Mouse (Mus musculus): ENCODE data around the gene Utp4. TPM values are rescaled to one million over a fixed set of nuclear protein-coding genes. Genes with fewer than 3 reads are reported as not detected.
A peak's percentile ranks its signal among the peaks of the same experiment; 100 is the strongest.

Gene Utp4
- polyA plus RNA-seq, 2 experiments = 27.3 to 35.1 TPM

GRCm38 (mm10) chr8:106934226-106934977, 41.0 kb downstream of the Utp4 start:
- ATAC-seq (ENCODE audit: insufficient read depth) (no peak), DNase-seq (ENCODE audit: low read depth in 3 of 3, low spot score in 3 of 3) (no peak)
- H3K9ac ChIP-seq (replicated peaks) = no peak overlapping the region
- H3K9me3 ChIP-seq (ENCODE audit: control insufficient read depth, low read length) = no peaks in the 10 kb centered on the region
- H3K27ac ChIP-seq = no peak overlapping the region
- H3K4me2 ChIP-seq (ENCODE audit: low read depth) = no peak overlapping the region
- H3K4me3 ChIP-seq (ENCODE audit: insufficient read depth in 1 of 2, low read depth in 2 of 2, low read length in 2 of 2) = no peak overlapping the region
- H3K4me1 ChIP-seq (replicated peaks; ENCODE audit: control insufficient read depth in 2 of 2, insufficient read depth in 2 of 2, low read length in 1 of 2) = peaks cover 0 to 5% of the 10 kb centered on the region in 2 experiments; a peak in 2 of 4 replicates
- WGBS (ENCODE audit: insufficient replicate concordance) = 65% methylated on average over 15 of the region's 16 CpGs
- H3K36me3 ChIP-seq (replicated peaks; ENCODE audit: control insufficient read depth, insufficient read depth, low read depth) = no peaks in the 10 kb centered on the region
- H3K27me3 ChIP-seq (ENCODE audit: control insufficient read depth, insufficient read depth, low read length) = peaks cover 33% of the 10 kb centered on the region
- no peak for TF ChIP-seq EP300 (IDR thresholded peaks at IDR 0.05; ENCODE audit: low read depth)
- TF ChIP-seq CTCF (IDR thresholded peaks at IDR 0.05; ENCODE audit: low read depth) = no peak

DNA sequence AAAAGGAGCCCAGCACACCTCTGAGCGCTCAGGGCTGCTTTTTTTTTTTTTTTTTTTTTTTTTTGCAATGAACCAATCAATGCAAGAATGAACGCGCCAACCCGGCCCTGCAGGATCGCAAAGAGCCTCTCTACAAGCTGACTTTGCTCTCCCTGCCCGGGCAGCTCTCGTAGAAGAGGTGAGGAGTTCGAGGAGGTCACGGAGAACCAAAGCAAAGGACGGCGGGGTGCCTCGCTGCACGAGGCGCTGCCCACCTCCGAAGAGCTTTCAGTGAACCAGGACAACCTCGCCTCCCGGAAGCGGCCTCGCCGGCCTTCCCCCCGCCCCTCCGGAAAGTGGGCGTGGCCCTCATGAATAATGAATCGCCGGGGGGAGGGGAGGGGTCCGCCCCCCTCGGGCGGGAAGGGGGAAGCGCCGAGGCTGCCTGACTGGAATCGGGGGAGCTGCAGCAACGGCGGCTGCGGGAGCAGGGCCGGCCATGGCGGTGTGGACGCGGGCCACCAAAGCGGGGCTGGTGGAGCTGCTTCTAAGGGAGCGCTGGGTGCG, 42.0 kb downstream of the Utp4 start, which contains the start of gene Sntb2:
TSS of gene Sntb2 (plus strand) at position 427 of the 546 bp plus-strand sequence.
- H3K9ac ChIP-seq (replicated peaks) = peak within 1 kb of the TSS; percentile 50
- no peaks in the 10 kb centered on the region for H3K9me3 ChIP-seq (ENCODE audit: control insufficient read depth, low read length)
- peak within 1 kb of the TSS; percentile 84 for H3K4me2 ChIP-seq (ENCODE audit: low read depth)
- WGBS (ENCODE audit: insufficient replicate concordance) = 1% methylated on average over 41 of the region's 41 CpGs
- H3K27ac ChIP-seq = no peak within 1 kb of the TSS
- H3K4me1 ChIP-seq (replicated peaks; ENCODE audit: control insufficient read depth in 2 of 2, insufficient read depth in 2 of 2, low read length in 1 of 2) = peaks cover 0 to 5% of the 10 kb centered on the region in 2 experiments; a peak in 2 of 4 replicates
- DNase-seq (ENCODE audit: low read depth in 3 of 3, low spot score in 3 of 3) (peak; percentile 64 to 74 (median 72)), ATAC-seq (ENCODE audit: insufficient read depth) (peak; percentile 68)
- TF ChIP-seq CTCF (IDR thresholded peaks at IDR 0.05; ENCODE audit: low read depth) (no peak), EP300 (IDR thresholded peaks at IDR 0.05; ENCODE audit: low read depth) (no peak)
- no peaks in the 10 kb centered on the region for H3K36me3 ChIP-seq (replicated peaks; ENCODE audit: control insufficient read depth, insufficient read depth, low read depth)
- H3K4me3 ChIP-seq (ENCODE audit: insufficient read depth in 1 of 2, low read depth in 2 of 2, low read length in 2 of 2) = peak within 1 kb of the TSS; percentile 55 to 65
- H3K27me3 ChIP-seq (ENCODE audit: control insufficient read depth, insufficient read depth, low read length) = peaks cover 33% of the 10 kb centered on the region

- DNase-seq (ENCODE audit: low read depth in 3 of 3, low spot score in 3 of 3) = no peak
- H3K4me1 ChIP-seq (replicated peaks; ENCODE audit: control insufficient read depth in 2 of 2, insufficient read depth in 2 of 2, low read length in 1 of 2) = peaks cover 0 to 5% of the 10 kb centered on the region in 2 experiments; a peak in 2 of 4 replicates
- H3K9me3 ChIP-seq (ENCODE audit: control insufficient read depth, low read length) = no peaks in the 10 kb centered on the region
- peaks cover 33% of the 10 kb centered on the region for H3K27me3 ChIP-seq (ENCODE audit: control insufficient read depth, insufficient read depth, low read length)
- no peak for TF ChIP-seq CTCF (IDR thresholded peaks at IDR 0.05; ENCODE audit: low read depth)
- TF ChIP-seq EP300 (IDR thresholded peaks at IDR 0.05; ENCODE audit: low read depth) = no peak
- H3K4me3 ChIP-seq (ENCODE audit: insufficient read depth in 1 of 2, low read depth in 2 of 2, low read length in 2 of 2) = peak overlapping the region; percentile 55 to 65
- WGBS (ENCODE audit: insufficient replicate concordance) = under 1% methylated on average over 74 of the region's 76 CpGs
- no peaks in the 10 kb centered on the region for H3K36me3 ChIP-seq (replicated peaks; ENCODE audit: control insufficient read depth, insufficient read depth, low read depth)
- H3K4me2 ChIP-seq (ENCODE audit: low read depth) = peak overlapping the region; percentile 84
- H3K9ac ChIP-seq (replicated peaks) = peak overlapping the region; percentile 50
- peak; percentile 63 for ATAC-seq (ENCODE audit: insufficient read depth)
- H3K27ac ChIP-seq = no peak overlapping the region
Measured at GRCm38 (mm10) chr8:106935899-106936477, 42.6 kb downstream of the Utp4 start.

- Histone ChIP-seq H3K27ac (no peak overlapping the region), H3K4me2 (ENCODE audit: low read depth) (peak overlapping the region; percentile 84), H3K4me1 (replicated peaks; ENCODE audit: control insufficient read depth in 2 of 2, insufficient read depth in 2 of 2, low read length in 1 of 2) (peaks cover 0 to 5% of the 10 kb centered on the region in 2 experiments; a peak in 2 of 4 replicates), H3K36me3 (replicated peaks; ENCODE audit: control insufficient read depth, insufficient read depth, low read depth) (no peaks in the 10 kb centered on the region), H3K27me3 (ENCODE audit: control insufficient read depth, insufficient read depth, low read length) (peaks cover 33% of the 10 kb centered on the region), H3K9ac (replicated peaks) (peak overlapping the region; percentile 12; the same call in 1 of the 2 replicates), H3K9me3 (ENCODE audit: control insufficient read depth, low read length) (no peaks in the 10 kb centered on the region), H3K4me3 (ENCODE audit: insufficient read depth in 1 of 2, low read depth in 2 of 2, low read length in 2 of 2) (peak overlapping the region; percentile 55 to 65)
- ATAC-seq (ENCODE audit: insufficient read depth) = no peak
- no peak for TF ChIP-seq EP300 (IDR thresholded peaks at IDR 0.05; ENCODE audit: low read depth)
- no peak for TF ChIP-seq CTCF (IDR thresholded peaks at IDR 0.05; ENCODE audit: low read depth)
- no peak for DNase-seq (ENCODE audit: low read depth in 3 of 3, low spot score in 3 of 3)
- 2% methylated on average over 26 of the region's 26 CpGs for WGBS (ENCODE audit: insufficient replicate concordance)
Measured at GRCm38 (mm10) chr8:106936478-106937051, 43.1 kb downstream of the Utp4 start.
